Mouse (Mus musculus) mouse embryonic stem cell (cell line): ENCODE results near the gene Gm37240.
"Not testable (repeated sequence)": the region's sequence is repeated elsewhere in the genome, so short reads cannot be mapped to it uniquely, and the experiment has no call there.

ENCODE experiments used
- in situ Hi-C, 2 experiments: fragments of 300-500 bp; cut with MboI; formaldehyde crosslinking; loops; 1 replicate in 1 of 2; 3 replicates in 1 of 2; pipeline ENCODE4 v1.14.3; 2019 to 2020; ENCODE audit warnings: low sequenced_read_pairs in 2 of 2, low pct_unique_long_range_greater_than_20kb in 1 of 2, mixed read lengths in 1 of 2; ENCODE audit not compliant: unreplicated experiment in 1 of 2

Gm37240 gene

DNA sequence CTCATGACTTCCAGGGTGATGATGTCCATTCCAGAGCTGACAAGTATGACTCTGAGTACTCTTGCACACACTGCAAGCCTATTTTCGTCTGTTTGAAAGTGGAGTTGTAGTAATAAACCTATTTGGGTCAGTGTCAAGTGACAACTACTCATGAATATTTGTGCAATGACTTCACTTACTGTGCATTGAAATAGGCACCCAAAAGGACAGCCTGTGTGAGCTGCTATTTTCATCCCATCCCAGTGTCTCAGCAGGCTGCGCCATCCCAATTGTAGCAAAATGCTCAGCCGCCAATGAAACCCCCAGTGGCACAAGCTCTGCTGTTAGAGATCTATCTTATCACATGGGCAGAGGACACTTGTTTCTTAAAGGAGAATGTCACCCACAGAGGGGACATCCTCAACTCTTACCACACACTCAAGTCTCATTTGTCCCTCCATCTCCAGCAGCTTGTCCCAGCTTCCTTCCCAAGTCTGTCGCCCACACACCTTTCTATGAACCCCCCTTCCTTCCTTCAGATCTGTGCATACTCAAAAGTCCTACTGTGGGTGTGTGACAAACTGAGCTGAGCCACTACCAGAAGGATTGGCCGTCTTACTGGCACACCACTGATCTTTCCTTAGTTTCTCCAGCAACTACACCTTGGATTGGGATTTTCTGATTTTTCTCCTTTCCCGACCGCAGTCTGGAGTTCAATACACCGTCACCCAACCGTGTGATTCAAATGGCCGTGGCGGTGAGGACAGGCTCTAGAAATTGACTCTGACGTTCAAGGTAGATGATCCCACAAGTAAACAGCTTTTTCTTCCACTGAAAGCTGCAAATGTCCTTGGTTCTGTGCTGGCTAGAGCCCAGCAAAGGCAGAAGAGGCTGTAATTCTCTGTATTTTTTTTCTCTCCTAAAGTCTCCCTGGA lies 1234.4 kb downstream of the Gm37240 start:
- in situ Hi-C loops = no loop called here

DNA sequence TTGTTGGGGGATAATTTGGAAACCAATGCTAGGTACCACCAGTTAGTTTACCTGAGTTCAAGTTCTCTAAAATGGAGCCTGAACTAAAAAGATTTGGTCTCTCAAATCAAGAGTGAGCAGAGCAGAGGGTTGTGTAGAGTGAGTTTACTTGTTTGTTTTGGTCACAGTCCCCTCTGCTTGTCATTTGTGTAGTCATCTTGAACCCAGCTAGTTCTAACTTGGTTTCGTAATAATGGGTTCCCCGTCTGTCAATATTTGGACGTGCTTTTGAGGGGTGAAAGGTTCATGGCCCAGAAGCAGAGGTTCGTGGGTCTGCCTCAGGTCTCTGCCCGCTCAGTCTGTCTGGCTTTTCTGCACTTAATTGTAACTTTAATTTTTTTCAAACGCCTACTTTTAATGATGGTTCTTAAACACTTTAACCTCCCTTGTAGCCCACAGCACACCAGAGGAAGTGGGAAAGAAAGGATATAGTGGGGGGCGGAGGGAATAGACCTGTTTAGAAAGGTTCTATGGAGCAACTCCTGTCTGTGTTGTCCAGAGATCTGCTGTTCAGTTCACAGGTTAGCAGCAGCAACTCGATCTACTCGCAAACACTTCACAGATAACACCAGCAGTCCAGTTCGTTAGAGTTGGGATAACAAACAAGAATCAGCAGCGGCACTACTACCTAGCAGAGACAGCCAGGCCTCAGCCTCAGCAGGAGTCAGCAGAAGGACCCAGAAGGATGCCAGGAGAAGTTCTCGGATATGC lies 1237.6 kb downstream of the Gm37240 start:
- in situ Hi-C loops = no loop called here

DNA sequence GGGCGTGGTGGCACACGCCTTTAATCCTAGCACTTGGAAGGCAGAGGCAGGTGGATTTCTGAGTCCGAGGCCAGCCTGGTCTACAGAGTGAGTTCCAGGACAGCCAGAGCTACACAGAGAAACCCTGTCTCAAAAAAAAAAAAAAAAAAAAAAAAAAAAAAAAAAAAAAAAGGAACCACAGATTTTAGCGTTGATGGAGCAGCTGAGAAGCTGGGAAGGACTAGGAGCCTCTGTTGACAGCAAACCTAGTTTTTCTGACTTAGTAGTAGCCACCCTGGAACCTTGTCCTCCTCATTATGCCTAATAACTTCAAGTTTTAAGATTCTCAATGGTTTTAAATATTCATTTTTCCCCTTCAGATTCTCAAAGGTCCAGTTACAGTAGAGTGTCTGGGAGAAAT lies 1239.2 kb downstream of the Gm37240 start:
- in situ Hi-C loops = not testable (repeated sequence)

DNA sequence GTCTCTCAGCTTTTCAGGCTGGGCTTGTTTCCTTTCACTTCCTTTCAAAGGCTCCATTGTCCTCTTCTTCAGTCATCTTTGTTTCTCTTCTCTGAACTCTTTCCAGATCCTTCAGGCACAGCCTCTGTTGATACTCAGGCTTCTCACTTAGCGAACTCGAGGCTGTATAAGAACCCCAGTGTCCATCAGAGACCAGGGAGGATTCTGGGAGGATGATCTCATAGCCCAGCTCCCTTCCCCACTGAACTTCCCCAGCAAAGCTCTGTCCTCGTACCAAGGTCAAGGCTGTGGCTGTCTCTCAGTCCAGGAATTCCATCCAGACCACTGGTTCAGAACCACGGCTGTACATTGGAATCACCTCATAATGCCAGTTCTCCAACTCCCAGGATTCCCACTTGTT lies 1239.7 kb downstream of the Gm37240 start:
- in situ Hi-C loops = no loop called here

DNA sequence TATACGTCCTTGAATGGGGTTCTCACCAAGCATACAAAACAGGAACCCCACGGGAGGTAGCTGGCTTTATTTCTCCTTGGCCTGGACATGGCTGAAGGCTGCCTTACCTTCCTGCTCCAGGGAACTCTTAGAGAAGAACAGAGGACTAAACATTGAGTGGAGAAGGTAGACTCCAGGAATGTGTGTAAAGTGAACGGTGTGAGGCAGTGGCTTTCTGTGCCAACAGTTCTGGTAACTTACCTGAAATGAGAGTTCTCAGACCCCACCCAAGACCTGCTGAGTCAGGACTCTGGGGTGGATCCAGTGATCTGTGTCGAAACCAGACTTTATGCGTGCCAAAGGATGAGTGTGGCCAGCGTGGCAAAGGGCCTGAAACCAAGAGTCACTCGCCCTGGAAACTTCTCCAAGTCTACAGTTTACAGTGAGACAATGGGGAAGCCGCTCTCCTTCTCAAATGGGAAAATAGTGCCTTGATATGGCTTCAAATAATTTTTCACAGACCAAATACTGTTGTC lies 1240.9 kb downstream of the Gm37240 start:
- in situ Hi-C loops = no loop called here

- in situ Hi-C loops = no loop called here
Measured at GRCm38 (mm10) chr3:84646007-84646290, 1241.4 kb downstream of the Gm37240 start.

GRCm38 (mm10) chr3:84645156-84646006 lies 1241.9 kb downstream of the Gm37240 start:
- in situ Hi-C loops = no loop called here

DNA sequence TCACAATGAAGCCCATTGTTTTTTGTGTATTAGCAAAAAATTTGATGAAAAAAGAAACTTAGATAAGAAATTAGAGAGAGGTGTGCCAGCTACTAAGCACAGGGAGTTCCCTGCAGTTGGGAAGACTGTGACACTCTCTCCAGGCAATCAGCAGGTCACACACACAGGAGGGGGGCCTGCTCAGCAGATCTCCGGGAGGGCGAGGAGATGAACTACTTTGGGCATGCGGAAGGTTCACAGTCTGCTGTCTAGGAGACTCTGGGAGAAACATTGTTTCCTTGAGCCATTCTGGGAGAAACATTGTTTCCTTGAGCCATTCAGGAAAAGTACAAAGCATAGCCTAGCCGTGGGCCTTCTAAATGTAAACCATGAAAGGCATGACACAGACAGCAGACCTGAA lies 1244.4 kb downstream of the Gm37240 start:
- in situ Hi-C loops = no loop called here

GRCm38 (mm10) chr3:84641391-84641790 lies 1245.9 kb downstream of the Gm37240 start:
- in situ Hi-C loops = no loop called here

GRCm38 (mm10) chr3:84640536-84640935 lies 1246.8 kb downstream of the Gm37240 start:
- in situ Hi-C loops = no loop called here

DNA sequence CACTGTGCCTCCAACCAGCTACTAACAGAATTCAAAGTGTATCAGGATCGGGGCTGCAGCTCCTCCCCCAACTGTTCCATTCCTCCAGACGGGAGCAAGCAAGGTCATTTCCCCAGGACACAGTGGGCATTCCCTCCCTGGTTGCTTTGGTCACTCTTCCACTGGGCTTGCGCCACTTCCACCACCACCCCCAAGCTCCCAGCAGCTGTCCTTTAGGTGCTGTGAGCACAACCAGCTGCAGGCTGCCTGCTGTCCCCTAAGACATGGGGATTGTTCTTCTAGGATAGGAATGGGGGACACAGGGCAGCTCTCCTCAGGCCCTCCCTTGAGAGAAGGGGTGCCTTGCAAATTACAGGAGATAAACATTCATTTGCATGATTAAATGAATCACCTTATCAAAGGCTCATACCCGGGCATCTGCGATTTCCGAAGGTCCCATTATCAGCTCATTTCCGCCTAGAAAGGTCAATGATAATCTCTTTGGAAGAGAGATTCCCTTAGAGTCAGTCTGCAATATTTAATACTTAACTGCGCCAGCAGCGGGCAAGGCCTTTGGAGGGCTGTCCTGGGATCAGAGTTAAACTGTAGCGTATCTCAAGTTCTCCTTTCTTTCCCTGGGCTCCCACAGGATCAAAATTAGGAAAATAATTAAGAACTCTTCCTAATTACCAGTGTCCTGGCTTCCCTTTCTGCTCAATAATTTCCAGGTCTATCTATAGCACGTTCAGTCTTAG lies 1247.4 kb downstream of the Gm37240 start:
- in situ Hi-C loops = no loop called here

GRCm38 (mm10) chr3:84638858-84639257 lies 1248.5 kb downstream of the Gm37240 start:
- in situ Hi-C loops = no loop called here

GRCm38 (mm10) chr3:84637890-84638578 lies 1249.3 kb downstream of the Gm37240 start:
- in situ Hi-C loops = no loop called here

DNA sequence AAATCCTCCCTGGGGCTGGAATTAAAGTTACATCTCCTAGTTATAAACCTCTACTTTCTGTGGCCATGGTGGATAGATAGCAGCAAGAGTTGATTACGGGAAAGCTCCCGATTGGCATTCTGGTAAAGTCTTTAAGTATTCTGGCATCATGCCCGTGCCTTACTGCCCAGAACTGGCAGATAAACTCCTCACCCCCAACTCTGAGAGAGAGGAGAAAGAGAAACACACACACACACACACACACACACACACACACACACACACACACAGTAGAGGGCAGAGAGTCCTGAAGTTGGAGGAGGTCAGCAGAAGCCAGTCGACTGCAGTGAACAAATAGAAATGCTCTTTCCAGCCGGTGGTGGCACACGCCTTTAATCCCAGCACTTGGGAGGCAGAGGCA lies 1250.2 kb downstream of the Gm37240 start:
- in situ Hi-C loops = no loop called here

- in situ Hi-C loops = no loop called here
Measured at GRCm38 (mm10) chr3:84631586-84631985, 1255.7 kb downstream of the Gm37240 start.

DNA sequence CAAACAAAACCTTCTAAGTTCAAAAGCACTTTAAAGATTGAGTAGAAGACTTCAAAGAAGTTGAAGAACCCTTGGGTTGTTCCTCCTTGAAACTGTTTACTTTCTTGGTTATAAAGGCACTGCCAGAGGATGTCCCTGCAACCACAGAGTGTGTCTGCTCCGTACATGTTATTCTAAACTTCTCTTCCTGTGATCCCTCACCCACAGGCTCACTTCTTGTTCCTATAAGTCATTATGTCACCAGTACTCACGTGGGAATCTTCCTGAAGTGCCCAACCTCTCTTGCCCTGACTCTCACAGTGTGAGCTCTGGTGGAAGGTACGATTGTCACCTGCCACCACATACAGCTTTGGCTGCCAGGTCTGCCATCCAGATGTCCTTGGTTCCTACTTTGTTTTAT lies 1265.3 kb downstream of the Gm37240 start:
- in situ Hi-C loops = no loop called here

DNA sequence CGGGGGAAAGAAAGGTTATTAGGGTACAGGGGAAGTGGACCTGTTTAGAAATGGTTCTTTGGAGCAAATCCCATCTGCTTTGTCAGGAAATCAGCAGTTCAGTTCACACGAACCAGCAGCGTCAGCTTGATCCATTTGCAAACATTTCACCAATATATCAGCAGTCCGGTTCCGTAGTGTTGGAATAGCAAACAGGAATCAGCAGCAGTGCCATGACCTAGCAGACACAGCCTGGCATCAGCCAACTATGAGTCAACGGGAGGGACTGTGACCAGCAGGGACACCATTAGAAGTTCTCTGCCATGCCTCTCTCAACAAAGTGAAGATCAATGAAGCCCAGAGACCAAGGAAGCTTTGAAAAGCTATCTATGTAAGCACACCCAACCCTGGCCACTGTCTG lies 1267.6 kb downstream of the Gm37240 start:
- in situ Hi-C loops = no loop called here

DNA sequence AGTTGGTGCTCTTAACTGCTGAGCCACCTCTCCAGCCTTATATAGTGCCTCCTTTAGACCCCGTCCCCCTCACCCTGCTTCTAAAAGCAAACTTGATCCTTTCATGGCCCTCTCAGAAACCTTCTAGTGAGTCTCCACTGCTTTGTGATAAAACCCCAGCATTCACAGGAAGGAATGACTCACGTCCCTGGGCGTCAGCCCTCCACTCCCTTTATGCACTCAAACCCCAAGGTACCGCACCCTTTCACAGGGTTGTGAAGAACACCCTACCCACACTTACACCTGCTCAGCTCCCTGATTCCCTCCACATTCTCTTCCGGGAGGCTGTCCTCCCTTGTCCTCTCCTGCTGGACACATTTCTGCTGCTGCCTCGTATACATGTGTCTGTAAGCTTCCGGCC lies 1268.3 kb downstream of the Gm37240 start:
- in situ Hi-C loops = no loop called here
